Mouse (Mus musculus): Measurements from ENCODE around the gene Aph1b. TPM values are rescaled to one million over a fixed set of nuclear protein-coding genes. Genes with fewer than 3 reads are reported as not detected.
"Not testable (repeated sequence)": the region's sequence is repeated elsewhere in the genome, so short reads cannot be mapped to it uniquely, and the experiment has no call there.

The Aph1b gene
- polyA plus RNA-seq, 1 experiment from 2014 or later, result 31.8 TPM

- peak; percentile 72 for ATAC-seq (replicated peaks)
- 2% methylated on average over 43 of the region's 43 CpGs for WGBS
- Histone ChIP-seq H3K4me1 (peaks cover 15% of the 10 kb centered on the region), H3K27ac (replicated peaks) (peak overlapping the region; percentile 85), H3K4me3 (peak overlapping the region; percentile 70), H3K36me3 (peaks cover 7% of the 10 kb centered on the region; the same call in 1 of the 2 replicates), H3K4me2 (replicated peaks) (peak overlapping the region; percentile 64), H3K27me3 (no peaks in the 10 kb centered on the region), H3K9me3 (no peaks in the 10 kb centered on the region), H3K9ac (replicated peaks) (peak overlapping the region; percentile 84)
These were observed 444 bp downstream of the Aph1b start for GRCm38 (mm10) chr9:66794629-66795463.

GRCm38 (mm10) chr9:66787821-66788220 lies 7.5 kb downstream of the Aph1b start:
- Histone ChIP-seq H3K4me3 (no peak overlapping the region), H3K36me3 (peaks cover 13% of the 10 kb centered on the region; the same call in 1 of the 2 replicates), H3K27me3 (no peaks in the 10 kb centered on the region), H3K4me2 (replicated peaks) (no peak overlapping the region), H3K4me1 (0 out of 2 replicates have a peak, but pooled peaks cover under 1% of the 10 kb centered on the region), H3K27ac (replicated peaks) (no peak overlapping the region), H3K9ac (replicated peaks) (no peak overlapping the region), H3K9me3 (no peaks in the 10 kb centered on the region)
- WGBS, result 2% methylated on average over 2 of the region's 2 CpGs
- no peak for ATAC-seq (replicated peaks)

GRCm38 (mm10) chr9:66784552-66784951 lies 10.7 kb downstream of the Aph1b start:
- no CpG with 5 or more reads among the region's 3 CpGs for WGBS
- not testable (repeated sequence) for H3K27me3 ChIP-seq; H3K9me3 ChIP-seq; H3K27ac ChIP-seq (replicated peaks); H3K36me3 ChIP-seq; H3K4me1 ChIP-seq; H3K4me3 ChIP-seq; H3K4me2 ChIP-seq (replicated peaks); H3K9ac ChIP-seq (replicated peaks); ATAC-seq (replicated peaks)

GRCm38 (mm10) chr9:66770701-66771100 lies 24.6 kb downstream of the Aph1b start:
- H3K27me3 ChIP-seq, result no peaks in the 10 kb centered on the region
- no peaks in the 10 kb centered on the region for H3K4me1 ChIP-seq
- no peaks in the 10 kb centered on the region for H3K9me3 ChIP-seq
- no peak overlapping the region for H3K9ac ChIP-seq (replicated peaks)
- no peak overlapping the region for H3K4me3 ChIP-seq
- no peak for ATAC-seq (replicated peaks)
- no peak overlapping the region for H3K27ac ChIP-seq (replicated peaks)
- H3K4me2 ChIP-seq (replicated peaks), result no peak overlapping the region
- no peaks in the 10 kb centered on the region for H3K36me3 ChIP-seq

- H3K4me2 ChIP-seq (replicated peaks), result no peak overlapping the region
- no peak overlapping the region for H3K9ac ChIP-seq (replicated peaks)
- no peak overlapping the region for H3K4me3 ChIP-seq
- no peaks in the 10 kb centered on the region for H3K27me3 ChIP-seq
- no peaks in the 10 kb centered on the region for H3K9me3 ChIP-seq
- H3K36me3 ChIP-seq, result no peaks in the 10 kb centered on the region
- H3K4me1 ChIP-seq, result no peaks in the 10 kb centered on the region
- no peak overlapping the region for H3K27ac ChIP-seq (replicated peaks)
- 90% methylated on average over 3 of the region's 3 CpGs for WGBS
- no peak for ATAC-seq (replicated peaks)
These were observed 26.0 kb downstream of the Aph1b start for GRCm38 (mm10) chr9:66769275-66769674.

GRCm38 (mm10) chr9:66768721-66769120 lies 26.6 kb downstream of the Aph1b start:
- Histone ChIP-seq H3K36me3 (no peaks in the 10 kb centered on the region), H3K9me3 (no peaks in the 10 kb centered on the region), H3K4me2 (replicated peaks) (no peak overlapping the region), H3K4me1 (no peaks in the 10 kb centered on the region), H3K9ac (replicated peaks) (no peak overlapping the region), H3K4me3 (no peak overlapping the region), H3K27me3 (no peaks in the 10 kb centered on the region), H3K27ac (replicated peaks) (no peak overlapping the region)
- WGBS, result 92% methylated on average over 1 of the region's 1 CpGs
- no peak for ATAC-seq (replicated peaks)

GRCm38 (mm10) chr9:66760991-66761390 lies 34.3 kb downstream of the Aph1b start:
- no peak for ATAC-seq (replicated peaks)
- no peaks in the 10 kb centered on the region for H3K36me3 ChIP-seq
- no peaks in the 10 kb centered on the region for H3K9me3 ChIP-seq
- no peaks in the 10 kb centered on the region for H3K4me1 ChIP-seq
- H3K27ac ChIP-seq (replicated peaks), result no peak overlapping the region
- no peak overlapping the region for H3K9ac ChIP-seq (replicated peaks)
- H3K4me2 ChIP-seq (replicated peaks), result no peak overlapping the region
- 57% methylated on average over 1 of the region's 1 CpGs for WGBS
- no peak overlapping the region for H3K4me3 ChIP-seq
- H3K27me3 ChIP-seq, result no peaks in the 10 kb centered on the region

GRCm38 (mm10) chr9:66752849-66753248 lies 42.4 kb downstream of the Aph1b start:
- H3K36me3 ChIP-seq, result no peaks in the 10 kb centered on the region
- no peak overlapping the region for H3K4me3 ChIP-seq
- H3K27ac ChIP-seq (replicated peaks), result no peak overlapping the region
- no peaks in the 10 kb centered on the region for H3K4me1 ChIP-seq
- H3K9ac ChIP-seq (replicated peaks), result no peak overlapping the region
- no peak overlapping the region for H3K4me2 ChIP-seq (replicated peaks)
- WGBS, result 74% methylated on average over 6 of the region's 6 CpGs
- no peaks in the 10 kb centered on the region for H3K27me3 ChIP-seq
- no peaks in the 10 kb centered on the region for H3K9me3 ChIP-seq
- ATAC-seq (replicated peaks), result no peak

GRCm38 (mm10) chr9:66748390-66748789 lies 46.9 kb downstream of the Aph1b start:
- H3K9ac ChIP-seq (replicated peaks), result no peak overlapping the region
- 70% methylated on average over 15 of the region's 15 CpGs for WGBS
- no peaks in the 10 kb centered on the region for H3K36me3 ChIP-seq
- no peaks in the 10 kb centered on the region for H3K9me3 ChIP-seq
- H3K27me3 ChIP-seq, result no peaks in the 10 kb centered on the region
- ATAC-seq (replicated peaks), result no peak
- no peaks in the 10 kb centered on the region for H3K4me1 ChIP-seq
- H3K4me2 ChIP-seq (replicated peaks), result no peak overlapping the region
- H3K27ac ChIP-seq (replicated peaks), result no peak overlapping the region
- H3K4me3 ChIP-seq, result no peak overlapping the region

- no peak for ATAC-seq (replicated peaks)
- Histone ChIP-seq H3K9ac (replicated peaks) (no peak overlapping the region), H3K36me3 (no peaks in the 10 kb centered on the region), H3K4me2 (replicated peaks) (no peak overlapping the region), H3K9me3 (no peaks in the 10 kb centered on the region), H3K27ac (replicated peaks) (no peak overlapping the region), H3K27me3 (no peaks in the 10 kb centered on the region), H3K4me3 (no peak overlapping the region), H3K4me1 (no peaks in the 10 kb centered on the region)
- WGBS, result 81% methylated on average over 2 of the region's 2 CpGs
These were observed 50.8 kb downstream of the Aph1b start for GRCm38 (mm10) chr9:66744531-66744930.

- Histone ChIP-seq H3K9ac (replicated peaks) (no peak overlapping the region), H3K4me3 (no peak overlapping the region), H3K27ac (replicated peaks) (no peak overlapping the region), H3K4me2 (replicated peaks) (no peak overlapping the region), H3K27me3 (no peaks in the 10 kb centered on the region), H3K9me3 (no peaks in the 10 kb centered on the region), H3K36me3 (no peaks in the 10 kb centered on the region), H3K4me1 (no peaks in the 10 kb centered on the region)
- no peak for ATAC-seq (replicated peaks)
- 86% methylated on average over 7 of the region's 7 CpGs for WGBS
These were observed 55.8 kb downstream of the Aph1b start for GRCm38 (mm10) chr9:66739516-66739915.

- no peak overlapping the region for H3K4me3 ChIP-seq
- no peak overlapping the region for H3K27ac ChIP-seq (replicated peaks)
- no peaks in the 10 kb centered on the region for H3K27me3 ChIP-seq
- H3K36me3 ChIP-seq, result no peaks in the 10 kb centered on the region
- peaks cover 8% of the 10 kb centered on the region for H3K4me1 ChIP-seq
- H3K4me2 ChIP-seq (replicated peaks), result no peak overlapping the region
- no peak overlapping the region for H3K9ac ChIP-seq (replicated peaks)
- no peaks in the 10 kb centered on the region for H3K9me3 ChIP-seq
- no peak for ATAC-seq (replicated peaks)
- WGBS, result 97% methylated on average over 2 of the region's 2 CpGs
These were observed 58.7 kb downstream of the Aph1b start for GRCm38 (mm10) chr9:66736551-66736950.

GRCm38 (mm10) chr9:66736016-66736415 lies 59.3 kb downstream of the Aph1b start:
- Histone ChIP-seq H3K9ac (replicated peaks) (no peak overlapping the region), H3K4me1 (peaks cover 8% of the 10 kb centered on the region), H3K36me3 (no peaks in the 10 kb centered on the region), H3K27me3 (no peaks in the 10 kb centered on the region), H3K27ac (replicated peaks) (no peak overlapping the region), H3K4me2 (replicated peaks) (no peak overlapping the region), H3K4me3 (no peak overlapping the region), H3K9me3 (no peaks in the 10 kb centered on the region)
- 89% methylated on average over 3 of the region's 3 CpGs for WGBS
- ATAC-seq (replicated peaks), result no peak
